17 mouse cellular contexts compared by ENCODE assay signal in the genomic region with DNA sequence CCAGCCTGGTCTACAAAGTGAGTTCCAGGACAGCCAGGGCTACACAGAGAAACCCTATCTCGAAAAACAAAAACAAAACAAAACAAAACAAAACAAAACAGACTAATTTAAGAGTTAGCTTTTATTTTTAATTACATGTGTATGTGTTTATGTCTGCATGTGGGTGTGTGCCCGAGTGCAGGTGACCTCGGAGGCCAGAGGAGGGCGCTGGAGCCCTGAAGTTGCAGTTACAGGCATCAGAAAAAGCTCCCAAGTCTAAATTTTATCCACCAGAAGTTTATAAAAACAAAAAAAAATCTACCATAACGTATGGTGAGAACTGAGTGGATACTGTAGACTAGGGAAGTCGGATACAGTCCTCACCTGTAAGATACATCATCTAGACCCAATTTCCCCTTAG. TPM values are rescaled to one million over a fixed set of nuclear protein-coding genes. Genes with fewer than 3 reads are reported as not detected.
A peak's percentile ranks its signal among the peaks of the same experiment; 100 is the strongest.
DNase-seq lines count a peak whose midpoint lies in the region; ATAC-seq and TF ChIP-seq lines count a peak whose summit lies in the region.
"Had no signal": no experiment of that assay in that cellular context is flagged by ENCODE, and none has a peak within 500 bp of the region (broad histone marks: within the 10 kb centered on the region; RNA-seq: fewer than 3 reads in every experiment).

No protein-coding gene starts in this region.

- peak; percentile 56 for TF ChIP-seq CTCF in kidney, postnatal 0 days (IDR thresholded peaks at IDR 0.05; ENCODE audit: low read depth)

- no peaks in the 10 kb centered on the region for H3K4me1 ChIP-seq in kidney, postnatal 0 days (replicated peaks; ENCODE audit: insufficient read depth, low read length)
- no peaks in the 10 kb centered on the region for H3K4me1 ChIP-seq in hindbrain, embryonic 10.5 days (replicated peaks)
- H3K4me1 ChIP-seq: forebrain, embryonic 13.5 days; intestine, embryonic 15.5 days; limb, embryonic 10.5 days; neural tube, embryonic 15.5 days had no signal

- no peaks in the 10 kb centered on the region for H3K27me3 ChIP-seq in kidney, postnatal 0 days (ENCODE audit: insufficient read depth, low read length)
- H3K27me3 ChIP-seq in hindbrain, embryonic 10.5 days (ENCODE audit: insufficient read depth, poor library complexity, severe bottlenecking): no peaks in the 10 kb centered on the region
- H3K27me3 ChIP-seq: forebrain, embryonic 13.5 days; intestine, embryonic 15.5 days; neural tube, embryonic 15.5 days had no signal

- no peak overlapping the region for H3K27ac ChIP-seq in kidney, postnatal 0 days
- no peak overlapping the region for H3K27ac ChIP-seq in hindbrain, embryonic 10.5 days
- H3K27ac ChIP-seq: forebrain, embryonic 13.5 days; intestine, embryonic 15.5 days; limb, embryonic 10.5 days; neural tube, embryonic 15.5 days had no signal

- H3K4me3 ChIP-seq in kidney, postnatal 0 days (replicated peaks; ENCODE audit: low read depth, low read length): no peak overlapping the region
- H3K4me3 ChIP-seq in hindbrain, embryonic 10.5 days: no peak overlapping the region
- H3K4me3 ChIP-seq: forebrain, embryonic 13.5 days; intestine, embryonic 15.5 days; limb, embryonic 10.5 days; neural tube, embryonic 15.5 days had no signal

- no peak overlapping the region for H3K4me2 ChIP-seq in kidney, postnatal 0 days (ENCODE audit: low read length)
- H3K4me2 ChIP-seq: forebrain, embryonic 13.5 days; intestine, embryonic 15.5 days; neural tube, embryonic 15.5 days had no signal

- 90% methylated on average over 6 of the region's 6 CpGs for WGBS in kidney, postnatal 0 days
- WGBS in hindbrain, embryonic 10.5 days: 89% methylated on average over 6 of the region's 6 CpGs

- ATAC-seq in CD4-positive, CD25-positive, alpha-beta regulatory T cell, adult 4 months: no peak
- no peak for ATAC-seq in kidney, postnatal 0 days (replicated peaks; ENCODE audit: low FRiP score, low read depth)
- ATAC-seq: forebrain, embryonic 13.5 days; intestine, embryonic 15.5 days had no signal

- H3K36me3 ChIP-seq in kidney, postnatal 0 days (ENCODE audit: insufficient read depth, low read length): peaks cover 39% of the 10 kb centered on the region
- peaks cover 79% of the 10 kb centered on the region for H3K36me3 ChIP-seq in hindbrain, embryonic 10.5 days

- peak; percentile 58 for DNase-seq in CD4-positive, CD25-positive, alpha-beta regulatory T cell, adult 2 months (ENCODE audit: low read depth, low spot score)
- no peak for DNase-seq in kidney, postnatal 0 days (ENCODE audit: low spot score)
- no peak for DNase-seq in kidney, postnatal 25 days
- peak; percentile 56 for DNase-seq in thymus, postnatal 4 days
- DNase-seq in thymus, adult 18-20 months: no peak
- DNase-seq in ovary, adult 18-20 months (ENCODE audit: low spot score): no peak
- DNase-seq in hindbrain, embryonic 10.5 days (ENCODE audit: low spot score): no peak
- DNase-seq: cerebellum, adult 18-20 months; gastrocnemius, postnatal 25 days; lung, postnatal 14 days; midbrain, embryonic 14.5 days; right cerebral cortex, postnatal 14 days had no signal

- H3K9ac ChIP-seq in kidney, postnatal 0 days (ENCODE audit: low read depth, low read length): no peak overlapping the region
- H3K9ac ChIP-seq: forebrain, embryonic 13.5 days; intestine, embryonic 15.5 days; neural tube, embryonic 15.5 days had no signal

- no peaks in the 10 kb centered on the region for H3K9me3 ChIP-seq in kidney, postnatal 0 days (replicated peaks; ENCODE audit: low read length)
- H3K9me3 ChIP-seq in hindbrain, embryonic 10.5 days: no peaks in the 10 kb centered on the region
- H3K9me3 ChIP-seq: intestine, embryonic 15.5 days; limb, embryonic 10.5 days; neural tube, embryonic 15.5 days had no signal

RNA-seq across cellular contexts. Expression of a gene that starts 24.6 kb away (rescaled TPM):
- polyA plus RNA-seq in CD4-positive, CD25-positive, alpha-beta regulatory T cell, adult 4 months (2017; shearing (Covaris generic)): 1 to 10 TPM in 1 of 2 experiments, under 1 TPM in 1; 0.28 to 1.6 TPM
- 2.8 and 3.0 TPM in 2 replicates for polyA plus RNA-seq in kidney, postnatal 0 days (2015; fragmentation: Nextera tagmentation; extraction: Ambion mirVana)
- 0.99 and 2.7 TPM in 2 replicates for polyA plus RNA-seq in hindbrain, embryonic 10.5 days (2016; fragmentation: Nextera tagmentation; extraction: Ambion mirVana)

RNA-seq across cellular contexts. Expression of a gene that starts 24.9 kb away (rescaled TPM):
- 100 to 1,000 TPM; 601 to 659 TPM for polyA plus RNA-seq in CD4-positive, CD25-positive, alpha-beta regulatory T cell, adult 4 months (2017; shearing (Covaris generic))
- 852 and 897 TPM in 2 replicates for polyA plus RNA-seq in kidney, postnatal 0 days (2015; fragmentation: Nextera tagmentation; extraction: Ambion mirVana)
- polyA plus RNA-seq in hindbrain, embryonic 10.5 days (2016; fragmentation: Nextera tagmentation; extraction: Ambion mirVana): 427 and 441 TPM in 2 replicates

Comparison
In these comparisons a context has a peak if more than half of its experiments do, and no peak if none do; other contexts are left out.
1. DNase-seq: peak in CD4-positive, CD25-positive, alpha-beta regulatory T cell, adult 2 months (single experiment) and thymus, postnatal 4 days (single experiment); none in kidney, postnatal 0 days (single experiment), kidney, postnatal 25 days (0 of 2), thymus, adult 18-20 months (0 of 2), ovary, adult 18-20 months (single experiment) and hindbrain, embryonic 10.5 days (single experiment).